Mouse (Mus musculus): ENCODE results near the gene Cap1. TPM values are rescaled to one million over a fixed set of nuclear protein-coding genes. Genes with fewer than 3 reads are reported as not detected.

Gene Cap1
- polyA plus RNA-seq, 1 experiment from 2014 or later = 84.3 TPM

DNA sequence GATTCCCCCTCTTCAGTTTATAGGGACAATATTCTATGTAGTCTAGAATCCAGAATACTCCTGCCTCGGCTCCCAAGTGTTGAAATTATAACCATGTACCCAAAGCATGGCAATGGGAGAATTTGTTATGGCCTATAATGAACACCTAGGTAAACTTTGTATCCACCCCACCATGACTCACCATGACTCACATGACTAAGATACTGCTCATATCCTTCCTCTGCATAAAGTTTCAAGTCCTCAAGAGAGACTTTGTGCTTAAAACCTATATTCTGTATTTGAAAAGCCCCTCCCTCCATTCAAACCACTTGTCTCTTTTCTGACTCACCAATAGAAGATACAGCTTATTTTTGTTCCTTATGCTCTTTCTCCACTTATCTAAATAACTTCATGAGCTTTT is 17.8 kb downstream of the Cap1 start:
- no peak overlapping the region for H3K4me3 ChIP-seq (ENCODE audit: low read depth, low read length)
- H3K4me1 ChIP-seq (ENCODE audit: control insufficient read depth, insufficient read depth, low read length) = no peaks in the 10 kb centered on the region
- no peak overlapping the region for H3K9ac ChIP-seq (replicated peaks; ENCODE audit: low read depth, low read length)
- ATAC-seq (ENCODE audit: insufficient number of reproducible peaks, insufficient read depth, low FRiP score, low read depth) = no peak
- H3K9me3 ChIP-seq (ENCODE audit: control insufficient read depth, low read depth, low read length) = no peaks in the 10 kb centered on the region
- no peaks in the 10 kb centered on the region for H3K27me3 ChIP-seq (ENCODE audit: control insufficient read depth, insufficient read depth, low read length)
- H3K36me3 ChIP-seq (ENCODE audit: control insufficient read depth, insufficient read depth, low read length) = peaks cover 76% of the 10 kb centered on the region
- no peak overlapping the region for H3K27ac ChIP-seq (ENCODE audit: low read length)
- 92% methylated on average over 1 of the region's 1 CpGs for WGBS
- no peak overlapping the region for H3K4me2 ChIP-seq (replicated peaks; ENCODE audit: low read depth, low read length)

DNA sequence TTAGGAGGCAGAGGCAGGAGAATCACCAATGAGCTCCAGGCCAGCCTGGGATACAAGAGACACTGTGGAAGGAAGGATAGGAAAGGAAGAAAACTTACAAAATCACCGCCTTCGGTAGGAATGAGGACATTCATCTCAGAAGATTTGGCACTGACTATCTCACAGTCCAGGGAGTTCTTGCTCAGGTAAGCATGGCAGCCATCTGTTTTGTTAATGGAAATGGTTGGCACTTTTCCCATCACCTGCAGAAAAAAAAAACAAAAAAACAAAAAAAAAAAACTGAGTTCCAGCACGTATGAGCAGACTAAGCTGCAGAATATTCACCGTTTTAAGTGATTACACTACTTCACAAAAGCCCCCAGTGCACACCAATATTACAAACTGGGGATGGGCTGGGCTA is 24.0 kb downstream of the Cap1 start:
- 91% methylated on average over 4 of the region's 4 CpGs for WGBS
- Histone ChIP-seq H3K36me3 (ENCODE audit: control insufficient read depth, insufficient read depth, low read length) (peaks cover 70% of the 10 kb centered on the region), H3K9ac (replicated peaks; ENCODE audit: low read depth, low read length) (no peak overlapping the region), H3K4me3 (ENCODE audit: low read depth, low read length) (no peak overlapping the region), H3K27me3 (ENCODE audit: control insufficient read depth, insufficient read depth, low read length) (no peaks in the 10 kb centered on the region), H3K4me2 (replicated peaks; ENCODE audit: low read depth, low read length) (no peak overlapping the region), H3K4me1 (ENCODE audit: control insufficient read depth, insufficient read depth, low read length) (no peaks in the 10 kb centered on the region), H3K9me3 (ENCODE audit: control insufficient read depth, low read depth, low read length) (no peaks in the 10 kb centered on the region), H3K27ac (ENCODE audit: low read length) (no peak overlapping the region)
- no peak for ATAC-seq (ENCODE audit: insufficient number of reproducible peaks, insufficient read depth, low FRiP score, low read depth)

DNA sequence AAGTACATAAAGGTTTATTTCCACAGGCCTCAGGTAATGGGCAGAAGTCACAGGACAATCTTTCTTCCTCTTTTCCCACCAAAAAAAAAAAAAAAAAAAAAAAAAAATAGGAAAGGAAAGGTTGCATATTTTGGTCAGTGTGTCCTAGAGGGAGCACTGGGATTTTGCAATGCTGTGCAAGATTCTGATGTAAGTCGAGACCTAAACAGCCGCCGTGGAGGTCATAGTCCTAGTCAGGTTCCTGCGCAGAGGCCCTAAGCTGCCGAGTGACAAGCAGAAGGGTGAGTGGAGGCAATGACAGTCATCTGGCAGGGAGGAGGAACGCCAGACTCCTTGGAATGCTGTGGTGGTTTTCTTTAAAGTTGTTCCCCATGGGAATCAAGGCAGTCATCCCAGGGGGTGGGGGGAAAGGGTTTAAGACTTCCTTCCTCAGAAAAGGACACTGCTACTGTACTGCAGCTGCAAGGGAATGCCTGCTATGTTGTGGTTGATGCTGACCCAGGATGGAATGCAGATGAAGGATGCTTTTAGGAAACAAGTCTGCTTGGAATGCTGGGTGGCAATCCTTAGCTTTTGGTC is 26.7 kb downstream of the Cap1 start:
- H3K27ac ChIP-seq (ENCODE audit: low read length) = no peak overlapping the region
- no peaks in the 10 kb centered on the region for H3K4me1 ChIP-seq (ENCODE audit: control insufficient read depth, insufficient read depth, low read length)
- no peaks in the 10 kb centered on the region for H3K9me3 ChIP-seq (ENCODE audit: control insufficient read depth, low read depth, low read length)
- no peak overlapping the region for H3K9ac ChIP-seq (replicated peaks; ENCODE audit: low read depth, low read length)
- no peak overlapping the region for H3K4me3 ChIP-seq (ENCODE audit: low read depth, low read length)
- no peaks in the 10 kb centered on the region for H3K27me3 ChIP-seq (ENCODE audit: control insufficient read depth, insufficient read depth, low read length)
- 82% methylated on average over 6 of the region's 6 CpGs for WGBS
- peaks cover 60% of the 10 kb centered on the region for H3K36me3 ChIP-seq (ENCODE audit: control insufficient read depth, insufficient read depth, low read length)
- ATAC-seq (ENCODE audit: insufficient number of reproducible peaks, insufficient read depth, low FRiP score, low read depth) = no peak
- no peak overlapping the region for H3K4me2 ChIP-seq (replicated peaks; ENCODE audit: low read depth, low read length)

DNA sequence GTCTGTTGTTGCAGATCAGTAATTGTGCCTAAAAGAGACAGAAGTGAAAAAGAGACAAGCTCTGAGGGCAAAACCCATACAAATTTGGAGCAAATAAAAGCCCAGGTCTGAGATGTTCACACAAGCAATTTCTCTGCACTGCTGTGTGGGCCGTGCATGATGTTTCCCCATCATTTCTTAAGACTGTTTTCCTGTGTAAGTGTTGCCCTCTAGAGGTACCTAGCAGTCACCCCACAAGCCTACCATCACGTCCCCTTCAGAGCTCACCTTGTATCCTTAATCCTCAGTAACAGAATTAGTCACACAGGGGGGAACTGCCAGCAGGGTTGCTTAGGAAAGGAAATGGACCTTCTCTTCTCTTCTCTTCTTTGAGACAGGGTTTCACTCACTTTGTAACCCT is 27.9 kb downstream of the Cap1 start:
- Histone ChIP-seq H3K9me3 (ENCODE audit: control insufficient read depth, low read depth, low read length) (no peaks in the 10 kb centered on the region), H3K4me1 (ENCODE audit: control insufficient read depth, insufficient read depth, low read length) (no peaks in the 10 kb centered on the region), H3K27ac (ENCODE audit: low read length) (no peak overlapping the region), H3K27me3 (ENCODE audit: control insufficient read depth, insufficient read depth, low read length) (no peaks in the 10 kb centered on the region), H3K36me3 (ENCODE audit: control insufficient read depth, insufficient read depth, low read length) (peaks cover 48% of the 10 kb centered on the region), H3K4me3 (ENCODE audit: low read depth, low read length) (no peak overlapping the region), H3K4me2 (replicated peaks; ENCODE audit: low read depth, low read length) (no peak overlapping the region), H3K9ac (replicated peaks; ENCODE audit: low read depth, low read length) (no peak overlapping the region)
- 59% methylated on average over 2 of the region's 2 CpGs for WGBS
- ATAC-seq (ENCODE audit: insufficient number of reproducible peaks, insufficient read depth, low FRiP score, low read depth) = no peak

DNA sequence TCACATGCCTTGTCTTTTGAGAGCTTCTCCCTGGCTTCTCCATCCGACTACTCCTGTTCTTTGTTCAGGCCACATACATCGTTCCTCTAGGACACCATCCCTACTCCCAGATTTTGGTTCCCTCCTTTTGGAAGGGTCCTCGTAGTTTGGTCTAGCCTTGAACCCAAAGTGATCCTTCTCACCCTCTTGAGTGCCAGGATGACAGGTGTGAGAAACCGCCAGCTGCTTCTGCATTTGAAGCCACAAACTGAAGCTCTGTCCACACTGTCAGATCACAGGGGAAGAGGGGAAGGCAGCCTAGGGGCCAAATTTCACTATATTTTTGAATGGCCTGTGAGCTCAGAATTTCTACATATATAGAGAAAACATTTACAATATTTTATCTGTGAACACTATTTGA is 31.1 kb downstream of the Cap1 start:
- H3K36me3 ChIP-seq (ENCODE audit: control insufficient read depth, insufficient read depth, low read length) = peaks cover 32% of the 10 kb centered on the region
- H3K9me3 ChIP-seq (ENCODE audit: control insufficient read depth, low read depth, low read length) = no peaks in the 10 kb centered on the region
- no peak overlapping the region for H3K4me2 ChIP-seq (replicated peaks; ENCODE audit: low read depth, low read length)
- H3K4me1 ChIP-seq (ENCODE audit: control insufficient read depth, insufficient read depth, low read length) = no peaks in the 10 kb centered on the region
- no peaks in the 10 kb centered on the region for H3K27me3 ChIP-seq (ENCODE audit: control insufficient read depth, insufficient read depth, low read length)
- H3K27ac ChIP-seq (ENCODE audit: low read length) = no peak overlapping the region
- 92% methylated on average over 4 of the region's 4 CpGs for WGBS
- ATAC-seq (ENCODE audit: insufficient number of reproducible peaks, insufficient read depth, low FRiP score, low read depth) = no peak
- H3K9ac ChIP-seq (replicated peaks; ENCODE audit: low read depth, low read length) = no peak overlapping the region
- H3K4me3 ChIP-seq (ENCODE audit: low read depth, low read length) = no peak overlapping the region

DNA sequence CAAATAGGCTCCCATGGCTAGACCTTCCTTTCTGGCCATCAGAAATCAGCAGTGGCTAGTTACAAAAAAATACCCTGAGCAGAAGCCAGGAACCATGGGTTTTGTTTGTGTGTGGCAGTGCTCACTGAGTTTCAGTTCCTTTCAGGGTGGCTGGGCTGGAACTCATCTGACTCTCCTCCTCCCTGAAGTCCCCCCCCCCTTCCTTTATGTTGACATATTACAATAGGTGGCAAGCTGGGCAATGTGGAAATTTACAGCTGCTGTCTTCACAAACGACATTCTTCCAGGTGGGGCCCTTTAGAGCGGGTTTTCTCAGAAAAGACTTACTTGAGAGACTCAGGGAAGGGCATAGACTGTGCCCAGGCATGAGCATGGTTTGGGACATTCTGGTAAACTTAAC is 32.2 kb downstream of the Cap1 start:
- peaks cover 32% of the 10 kb centered on the region for H3K36me3 ChIP-seq (ENCODE audit: control insufficient read depth, insufficient read depth, low read length)
- H3K4me1 ChIP-seq (ENCODE audit: control insufficient read depth, insufficient read depth, low read length) = no peaks in the 10 kb centered on the region
- H3K27me3 ChIP-seq (ENCODE audit: control insufficient read depth, insufficient read depth, low read length) = no peaks in the 10 kb centered on the region
- H3K4me2 ChIP-seq (replicated peaks; ENCODE audit: low read depth, low read length) = no peak overlapping the region
- H3K9me3 ChIP-seq (ENCODE audit: control insufficient read depth, low read depth, low read length) = no peaks in the 10 kb centered on the region
- no peak overlapping the region for H3K4me3 ChIP-seq (ENCODE audit: low read depth, low read length)
- 54% methylated on average over 2 of the region's 2 CpGs for WGBS
- H3K9ac ChIP-seq (replicated peaks; ENCODE audit: low read depth, low read length) = no peak overlapping the region
- no peak overlapping the region for H3K27ac ChIP-seq (ENCODE audit: low read length)
- no peak for ATAC-seq (ENCODE audit: insufficient number of reproducible peaks, insufficient read depth, low FRiP score, low read depth)

DNA sequence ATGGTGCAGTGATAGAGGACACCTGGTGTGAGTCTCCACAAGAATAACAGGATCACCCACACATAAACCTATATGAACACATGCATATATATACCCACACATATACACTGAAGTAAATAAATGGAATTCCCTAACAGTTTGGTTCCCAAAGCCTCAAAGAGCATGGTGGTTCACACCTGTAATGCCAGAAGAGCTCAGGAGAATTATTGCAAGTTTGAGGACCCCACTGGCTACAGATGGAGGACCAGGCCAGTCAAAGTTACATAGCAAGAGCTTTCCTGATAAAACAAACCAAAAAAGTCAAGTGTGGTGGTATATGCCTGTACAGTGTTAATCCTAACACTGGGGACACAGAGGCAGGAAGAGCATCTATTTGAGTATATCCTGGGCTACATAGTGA is 34.3 kb downstream of the Cap1 start:
- H3K36me3 ChIP-seq (ENCODE audit: control insufficient read depth, insufficient read depth, low read length) = peaks cover 25% of the 10 kb centered on the region; the same call in 1 of the 2 replicates
- no peak overlapping the region for H3K4me2 ChIP-seq (replicated peaks; ENCODE audit: low read depth, low read length)
- H3K4me1 ChIP-seq (ENCODE audit: control insufficient read depth, insufficient read depth, low read length) = no peaks in the 10 kb centered on the region
- H3K27ac ChIP-seq (ENCODE audit: low read length) = no peak overlapping the region
- no peak overlapping the region for H3K9ac ChIP-seq (replicated peaks; ENCODE audit: low read depth, low read length)
- ATAC-seq (ENCODE audit: insufficient number of reproducible peaks, insufficient read depth, low FRiP score, low read depth) = no peak
- H3K9me3 ChIP-seq (ENCODE audit: control insufficient read depth, low read depth, low read length) = no peaks in the 10 kb centered on the region
- H3K4me3 ChIP-seq (ENCODE audit: low read depth, low read length) = no peak overlapping the region
- no peaks in the 10 kb centered on the region for H3K27me3 ChIP-seq (ENCODE audit: control insufficient read depth, insufficient read depth, low read length)

DNA sequence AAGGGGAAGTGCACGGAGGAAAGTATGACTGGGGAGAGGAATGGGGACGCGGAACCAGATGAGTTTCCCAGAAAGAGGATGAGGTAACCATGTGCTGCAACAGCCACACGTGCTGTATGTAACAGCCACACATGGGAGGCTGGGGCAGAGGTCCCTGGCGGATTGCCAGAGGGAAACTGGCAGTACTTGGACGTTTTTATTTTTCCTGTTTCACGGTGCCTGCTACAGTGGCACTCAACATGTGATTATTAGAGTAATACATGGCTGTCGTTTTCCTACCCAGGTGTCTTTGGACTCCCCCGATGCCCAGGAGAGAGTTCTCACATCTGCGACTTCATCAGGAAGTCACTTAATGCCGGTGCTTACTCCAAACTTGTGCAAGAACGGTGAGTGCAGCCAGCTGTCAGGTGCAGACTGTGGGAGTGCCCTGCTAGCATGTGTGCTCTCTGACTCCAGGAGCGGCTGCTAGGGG is 37.7 kb downstream of the Cap1 start:
- Histone ChIP-seq H3K36me3 (ENCODE audit: control insufficient read depth, insufficient read depth, low read length) (peaks cover 16% of the 10 kb centered on the region; the same call in 1 of the 2 replicates), H3K9ac (replicated peaks; ENCODE audit: low read depth, low read length) (no peak overlapping the region), H3K27ac (ENCODE audit: low read length) (no peak overlapping the region), H3K4me2 (replicated peaks; ENCODE audit: low read depth, low read length) (no peak overlapping the region), H3K9me3 (ENCODE audit: control insufficient read depth, low read depth, low read length) (no peaks in the 10 kb centered on the region), H3K4me3 (ENCODE audit: low read depth, low read length) (no peak overlapping the region), H3K4me1 (ENCODE audit: control insufficient read depth, insufficient read depth, low read length) (no peaks in the 10 kb centered on the region), H3K27me3 (ENCODE audit: control insufficient read depth, insufficient read depth, low read length) (no peaks in the 10 kb centered on the region)
- ATAC-seq (ENCODE audit: insufficient number of reproducible peaks, insufficient read depth, low FRiP score, low read depth) = no peak
- 57% methylated on average over 13 of the region's 13 CpGs for WGBS

DNA sequence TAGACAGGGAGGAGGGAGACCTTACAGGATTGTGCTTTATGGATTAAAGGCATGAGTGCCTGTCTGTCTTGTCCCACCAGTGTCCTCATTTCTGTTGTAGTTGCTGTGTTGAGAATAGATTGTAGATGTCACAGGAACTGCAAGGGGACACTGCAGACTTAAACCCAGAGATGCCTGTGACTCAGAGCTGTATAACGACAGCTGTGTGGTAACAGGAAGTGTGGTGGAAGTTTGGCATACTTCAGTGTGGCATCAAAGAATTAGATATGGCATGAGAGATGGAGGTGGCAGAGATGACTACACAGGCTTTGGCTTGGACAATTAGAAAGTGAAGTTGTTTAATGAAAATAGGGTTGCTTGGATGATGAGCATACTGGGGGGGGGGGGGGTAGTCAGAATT is 47.4 kb downstream of the Cap1 start:
- peaks cover 4% of the 10 kb centered on the region; the same call in 1 of the 2 replicates for H3K36me3 ChIP-seq (ENCODE audit: control insufficient read depth, insufficient read depth, low read length)
- H3K9ac ChIP-seq (replicated peaks; ENCODE audit: low read depth, low read length) = no peak overlapping the region
- H3K27ac ChIP-seq (ENCODE audit: low read length) = no peak overlapping the region
- 79% methylated on average over 1 of the region's 1 CpGs for WGBS
- no peak overlapping the region for H3K4me2 ChIP-seq (replicated peaks; ENCODE audit: low read depth, low read length)
- no peak for ATAC-seq (ENCODE audit: insufficient number of reproducible peaks, insufficient read depth, low FRiP score, low read depth)
- H3K4me1 ChIP-seq (ENCODE audit: control insufficient read depth, insufficient read depth, low read length) = peaks cover 11% of the 10 kb centered on the region
- no peak overlapping the region for H3K4me3 ChIP-seq (ENCODE audit: low read depth, low read length)
- no peaks in the 10 kb centered on the region for H3K27me3 ChIP-seq (ENCODE audit: control insufficient read depth, insufficient read depth, low read length)
- no peaks in the 10 kb centered on the region for H3K9me3 ChIP-seq (ENCODE audit: control insufficient read depth, low read depth, low read length)
